Mouse (Mus musculus): ENCODE measurements around the gene Ccdc134.

DNA sequence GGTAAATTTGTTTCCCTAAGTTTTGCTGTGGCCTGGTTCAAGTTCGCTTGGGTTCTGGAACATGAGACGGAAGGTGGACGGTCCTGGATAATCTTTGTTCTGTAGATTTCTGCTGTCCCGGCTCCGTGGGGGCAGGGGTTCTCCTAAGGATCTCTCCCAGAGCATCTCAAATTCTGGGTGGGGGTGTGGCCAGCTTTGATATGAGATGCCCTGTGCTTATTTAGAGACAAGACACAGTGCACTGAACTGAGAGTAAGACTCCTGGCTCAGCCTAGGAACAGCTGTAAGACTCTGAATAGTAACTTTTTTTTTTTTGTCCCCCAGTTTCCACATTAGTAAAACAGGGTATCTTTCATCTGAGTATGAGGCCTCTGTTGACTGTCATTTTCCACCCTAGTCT lies 676 bp downstream of the Ccdc134 start:
- TF ChIP-seq GATA1 (IDR thresholded peaks at IDR 0.05; ENCODE audit: low read length) (no peak), TAL1 (IDR thresholded peaks at IDR 0.05; ENCODE audit: low read length) (no peak)
